Mouse (Mus musculus) macrophage (primary cell): ENCODE data around the gene Tgfb1. TPM values are rescaled to one million over a fixed set of nuclear protein-coding genes. Genes with fewer than 3 reads are reported as not detected.

Experiments used
- polyA plus RNA-seq: library from polyadenylated mRNA; stranded (reverse); fragments of 250-400 nt; gene quantifications from 3 replicates; pipeline ENCODE4 v1.2.4, GENCODE M21; 2018; ENCODE audit warnings: inconsistent platforms

Gene Tgfb1
- polyA plus RNA-seq, 1 experiment from 2014 or later, result 471 TPM

Other genes with a start within 250 kb of the Tgfb1 start
- 5.5 to 15.5 TPM (median 10.5 TPM) in 3 replicates for gene Ceacam1, start 209.4 kb upstream of the Tgfb1 start, polyA plus RNA-seq
- gene Ceacam2, start 147.1 kb upstream of the Tgfb1 start, polyA plus RNA-seq, result 0.19 TPM in 1 of 3 replicates, not detected in the others
- gene Erich4, start 71.1 kb upstream of the Tgfb1 start, polyA plus RNA-seq, result not detected in 3 replicates
- gene Dmac2, start 67.6 kb upstream of the Tgfb1 start, polyA plus RNA-seq, result 13.2 to 21.2 TPM (median 16.4 TPM) in 3 replicates
- 21.5 to 44.1 TPM (median 21.7 TPM) in 3 replicates for gene B3gnt8, start 60.3 kb upstream of the Tgfb1 start, polyA plus RNA-seq
- gene Bckdha, start 28.0 kb upstream of the Tgfb1 start, polyA plus RNA-seq, result 16.8 to 34.2 TPM (median 16.9 TPM) in 3 replicates
- gene Exosc5, start 27.8 kb upstream of the Tgfb1 start, polyA plus RNA-seq, result 8.2 to 37.9 TPM (median 20.7 TPM) in 3 replicates
- gene Tmem91, start 11.8 kb upstream of the Tgfb1 start, polyA plus RNA-seq, result 0.25 to 0.59 TPM (median 0.32 TPM) in 3 replicates
- gene B9d2, start 6.2 kb upstream of the Tgfb1 start, polyA plus RNA-seq, result 6.8 to 17.7 TPM (median 9.7 TPM) in 3 replicates
- gene Ccdc97, start 32.1 kb downstream of the Tgfb1 start, polyA plus RNA-seq, result 21.9 to 33.1 TPM (median 32.9 TPM) in 3 replicates
- 94.5 to 149 TPM (median 100 TPM) in 3 replicates for gene Hnrnpul1, start 67.8 kb downstream of the Tgfb1 start, polyA plus RNA-seq
- gene Axl, start 101.7 kb downstream of the Tgfb1 start, polyA plus RNA-seq, result 47.8 to 96.5 TPM (median 55.0 TPM) in 3 replicates
- 0.17 to 0.20 TPM in 2 of 3 replicates, not detected in the other for gene Cyp2s1, start 129.9 kb downstream of the Tgfb1 start, polyA plus RNA-seq
- gene Cyp2b10, start 210.6 kb downstream of the Tgfb1 start, polyA plus RNA-seq, result not detected in 3 replicates